Mouse (Mus musculus) forebrain, embryonic 16.5 days (tissue): ENCODE results near the gene Rabep1. TPM values are rescaled to one million over a fixed set of nuclear protein-coding genes. Genes with fewer than 3 reads are reported as not detected.

ENCODE experiments used
- ATAC-seq: fragments of 200-750 bp; cut with Nextera tagmentation; 2 replicates; pipeline ENCODE4 v1.8.0; 2017; ENCODE audit warnings: mild to moderate bottlenecking, moderate library complexity
- H3K27ac ChIP-seq: fragments of 300-500 bp; sonication (generic); 2 replicates; pipeline ENCODE4 v1.5.1; 2014; ENCODE audit warnings: low read length, control low read depth
- H3K27me3 ChIP-seq: fragments of 300-500 bp; sonication (generic); replicated peaks from 2 replicates; pipeline ENCODE4 v1.6.1; 2014; ENCODE audit warnings: low read length; ENCODE audit not compliant: control insufficient read depth, insufficient read depth
- H3K36me3 ChIP-seq: fragments of 300-500 bp; sonication (generic); 2 replicates; pipeline ENCODE4 v1.6.1; 2014; ENCODE audit not compliant: control insufficient read depth, insufficient read depth
- H3K4me1 ChIP-seq: fragments of 300-500 bp; sonication (generic); replicated peaks from 2 replicates; pipeline ENCODE4 v1.6.1; 2014; ENCODE audit warnings: low read length; ENCODE audit not compliant: control insufficient read depth, insufficient read depth
- H3K4me2 ChIP-seq: fragments of 300-500 bp; sonication (generic); 2 replicates; pipeline ENCODE4 v1.6.1; 2014; ENCODE audit warnings: mild to moderate bottlenecking, low read length, control low read depth
- H3K4me3 ChIP-seq: fragments of 300-500 bp; sonication (generic); replicated peaks from 2 replicates; pipeline ENCODE4 v1.5.1; 2014; ENCODE audit warnings: mild to moderate bottlenecking, low read length, control low read depth
- H3K9ac ChIP-seq: fragments of 300-500 bp; sonication (generic); replicated peaks from 2 replicates; pipeline ENCODE4 v1.6.1; 2014; ENCODE audit warnings: low read depth, low read length, control low read depth
- H3K9me3 ChIP-seq: fragments of 300-500 bp; sonication (generic); 2 replicates; pipeline ENCODE4 v1.6.1; 2016; ENCODE audit warnings: low read length; ENCODE audit not compliant: control insufficient read depth
- WGBS: fragments of 180-500 bp; shearing (Covaris S2); extraction: QIAGEN DNeasy Blood & Tissue Kit; methylation state at CpG from one replicate; pipeline ENCODE4 v1.1.7; 2014; 5-methylcytosine and 5-hydroxymethylcytosine counted together
- polyA plus RNA-seq: library from polyadenylated mRNA; unstranded; fragments of >200 nt; fragmentation: Nextera tagmentation; extraction: Ambion mirVana; gene quantifications from 2 replicates; pipeline ENCODE4 v1.2.1, GENCODE M21; 2015

The Rabep1 gene
- polyA plus RNA-seq, 1 experiment from 2014 or later: 77.9 TPM

DNA sequence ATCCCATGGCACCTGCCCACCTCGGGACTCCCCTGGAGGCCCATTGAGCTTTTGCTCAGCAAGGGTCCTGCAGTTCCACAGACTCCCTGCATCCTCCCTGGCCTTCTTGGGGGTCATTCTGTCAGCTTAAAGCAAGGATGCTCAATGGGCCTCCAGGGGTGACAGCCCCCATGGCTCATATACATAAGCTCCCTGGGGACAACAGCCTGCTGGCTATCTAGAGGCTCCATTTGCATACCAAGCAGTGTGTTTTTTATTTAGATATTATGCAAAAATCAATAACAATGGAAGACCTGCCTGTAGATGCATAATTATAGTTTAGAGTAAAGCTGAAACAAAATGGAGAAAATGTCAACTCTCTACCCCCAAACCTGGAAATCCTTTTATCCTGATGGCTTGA, 35.6 kb upstream of the Rabep1 start:
- Histone ChIP-seq H3K9me3 (no peaks in the 10 kb centered on the region), H3K27me3 (no peaks in the 10 kb centered on the region), H3K4me2 (no peak overlapping the region), H3K4me3 (no peak overlapping the region), H3K4me1 (no peaks in the 10 kb centered on the region), H3K9ac (no peak overlapping the region), H3K27ac (no peak overlapping the region), H3K36me3 (no peaks in the 10 kb centered on the region)
- no peak for ATAC-seq
- 13% methylated on average over 1 of the region's 1 CpGs for WGBS

DNA sequence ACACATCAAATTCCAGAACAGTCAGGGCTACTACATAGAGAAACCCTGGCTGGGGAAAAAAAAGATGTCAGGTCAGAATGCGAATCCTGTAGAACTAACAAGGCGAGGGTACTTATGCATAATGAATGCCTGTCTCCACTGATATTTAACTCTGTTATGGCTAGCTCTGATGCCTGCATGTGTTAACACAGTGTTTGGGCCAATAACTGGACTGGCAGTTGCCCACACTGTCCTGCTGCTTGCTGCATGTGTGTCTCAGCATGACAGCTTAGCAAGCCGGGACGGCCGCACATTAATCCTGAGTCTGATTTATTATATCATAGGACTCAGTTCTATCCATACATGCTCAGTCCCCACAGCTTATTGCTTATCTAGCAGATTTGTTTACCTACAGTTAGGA, 33.5 kb upstream of the Rabep1 start:
- no peaks in the 10 kb centered on the region for H3K9me3 ChIP-seq
- ATAC-seq: no peak
- no peak overlapping the region for H3K4me3 ChIP-seq
- H3K4me2 ChIP-seq: no peak overlapping the region
- H3K27ac ChIP-seq: no peak overlapping the region
- no peaks in the 10 kb centered on the region for H3K27me3 ChIP-seq
- WGBS: 80% methylated on average over 5 of the region's 5 CpGs
- H3K4me1 ChIP-seq: no peaks in the 10 kb centered on the region
- no peak overlapping the region for H3K9ac ChIP-seq
- H3K36me3 ChIP-seq: no peaks in the 10 kb centered on the region

DNA sequence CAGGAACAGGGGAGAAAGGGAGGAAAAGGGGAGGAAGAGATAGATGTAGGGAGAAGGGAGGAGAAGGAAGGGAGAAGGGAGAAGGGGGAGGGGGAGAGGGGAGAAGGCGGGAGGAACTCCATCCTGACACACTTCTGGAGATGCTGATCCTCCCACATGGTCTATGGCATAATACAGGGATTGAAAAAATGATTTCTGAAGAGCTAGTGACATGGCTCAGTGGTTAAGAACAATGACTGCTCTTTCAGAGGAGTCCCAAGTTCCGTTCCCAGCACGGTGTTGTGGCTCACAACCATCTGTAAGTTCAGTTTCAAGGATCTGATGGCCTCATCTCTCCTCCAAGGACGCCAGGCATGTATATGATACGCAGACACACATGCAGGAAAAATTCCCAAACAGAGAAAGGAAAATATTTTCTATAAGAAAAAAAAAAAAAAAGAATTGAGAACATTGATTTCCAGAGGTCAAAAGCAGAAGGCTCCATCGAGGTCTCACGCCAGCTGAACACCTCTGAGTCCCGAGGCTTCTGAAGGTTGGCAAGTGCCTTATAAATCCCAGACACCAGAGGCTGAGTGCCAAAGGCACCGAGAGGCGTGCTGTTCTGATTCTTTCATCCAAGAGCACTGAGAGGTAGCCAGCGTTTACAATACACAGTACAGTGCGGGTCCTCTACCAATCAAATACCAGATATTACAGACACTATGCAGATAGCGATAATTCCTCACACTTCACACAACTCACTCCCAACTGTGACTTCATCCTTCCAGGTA, 32.9 kb upstream of the Rabep1 start:
- H3K4me3 ChIP-seq: no peak overlapping the region
- no peaks in the 10 kb centered on the region for H3K27me3 ChIP-seq
- no peaks in the 10 kb centered on the region for H3K9me3 ChIP-seq
- 59% methylated on average over 13 of the region's 13 CpGs for WGBS
- ATAC-seq: no peak
- H3K27ac ChIP-seq: no peak overlapping the region
- no peak overlapping the region for H3K4me2 ChIP-seq
- H3K4me1 ChIP-seq: no peaks in the 10 kb centered on the region
- H3K9ac ChIP-seq: no peak overlapping the region
- no peaks in the 10 kb centered on the region for H3K36me3 ChIP-seq

DNA sequence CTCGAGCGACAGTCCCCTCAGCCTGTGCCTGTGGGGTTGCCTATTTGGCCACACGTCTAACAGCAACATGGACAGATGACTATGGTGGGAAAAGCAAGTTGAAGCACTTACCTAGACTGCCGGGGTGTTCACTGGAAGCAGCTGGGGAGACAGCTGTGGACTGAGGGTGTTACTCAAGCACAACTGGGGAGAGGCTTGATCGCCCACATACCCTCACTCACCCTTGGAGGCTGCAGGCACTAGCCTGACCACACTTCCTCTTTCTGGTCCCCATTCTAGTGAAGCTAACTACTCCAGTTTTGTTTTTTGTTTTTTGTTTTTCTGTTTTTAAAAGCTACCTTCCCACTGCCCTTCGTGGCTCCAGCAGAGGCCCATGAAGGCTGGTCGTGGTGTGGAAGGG, 32.2 kb upstream of the Rabep1 start, which contains the start of gene Scimp:
Scimp (minus strand) TSS at position 222 of the 400 bp plus-strand sequence.
- Histone ChIP-seq H3K4me1 (no peaks in the 10 kb centered on the region), H3K4me2 (no peak within 1 kb of the TSS), H3K27ac (no peak within 1 kb of the TSS), H3K9me3 (no peaks in the 10 kb centered on the region), H3K27me3 (no peaks in the 10 kb centered on the region), H3K4me3 (no peak within 1 kb of the TSS), H3K36me3 (no peaks in the 10 kb centered on the region), H3K9ac (no peak within 1 kb of the TSS)
- WGBS: 84% methylated on average over 7 of the region's 7 CpGs
- no peak for ATAC-seq

DNA sequence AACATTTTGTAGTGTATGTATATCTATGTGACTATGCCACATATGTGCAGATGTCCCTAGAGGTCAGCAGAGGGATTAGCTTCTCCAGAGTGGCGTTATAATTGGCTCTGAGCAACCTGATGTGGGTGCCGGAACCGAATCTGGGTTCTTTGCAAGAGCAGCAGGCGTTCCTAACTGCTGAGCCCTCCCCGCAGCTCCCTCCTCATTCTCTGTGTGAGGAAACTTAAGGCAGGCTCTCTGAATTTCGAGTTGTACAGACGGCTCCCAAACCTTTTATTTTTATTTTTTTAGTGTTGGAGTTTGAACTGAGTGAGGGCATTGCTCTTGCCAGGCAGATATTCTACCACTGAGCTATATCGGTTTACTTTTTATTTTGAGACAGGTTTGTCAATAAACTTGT, 29.5 kb upstream of the Rabep1 start:
- Histone ChIP-seq H3K27me3 (no peaks in the 10 kb centered on the region), H3K4me2 (no peak overlapping the region), H3K9ac (no peak overlapping the region), H3K9me3 (no peaks in the 10 kb centered on the region), H3K36me3 (no peaks in the 10 kb centered on the region), H3K4me3 (no peak overlapping the region), H3K27ac (no peak overlapping the region), H3K4me1 (no peaks in the 10 kb centered on the region)
- no peak for ATAC-seq
- WGBS: 85% methylated on average over 8 of the region's 8 CpGs

DNA sequence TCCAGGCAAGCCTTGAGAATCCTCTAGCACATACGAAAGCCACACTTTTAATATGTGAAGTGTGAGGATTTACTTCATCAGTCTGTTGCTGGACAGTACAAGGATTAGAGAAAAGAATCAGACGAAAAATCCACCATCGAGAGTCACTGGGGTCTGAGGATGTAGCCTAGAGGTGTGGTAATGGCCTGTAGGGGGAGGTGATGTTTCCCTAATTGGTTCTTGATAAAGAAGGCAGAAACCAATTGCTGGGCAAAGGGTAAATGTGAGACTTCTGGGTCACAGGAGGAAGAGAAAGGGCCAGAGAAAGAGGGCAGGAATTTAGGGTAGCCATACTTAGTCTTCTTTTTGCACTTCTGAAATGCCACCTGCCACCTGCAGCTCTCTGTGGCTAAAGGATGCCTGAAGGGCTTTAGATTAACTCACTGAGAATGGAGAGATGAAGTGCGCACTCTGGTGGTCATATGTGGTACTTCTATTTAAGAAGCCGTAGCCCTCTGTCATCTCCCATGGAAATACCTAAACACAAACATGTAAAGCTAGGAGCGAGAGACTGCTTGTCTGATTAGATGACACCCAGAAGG, 29.0 kb upstream of the Rabep1 start:
- Histone ChIP-seq H3K9ac (no peak overlapping the region), H3K4me1 (no peaks in the 10 kb centered on the region), H3K9me3 (no peaks in the 10 kb centered on the region), H3K4me3 (no peak overlapping the region), H3K36me3 (no peaks in the 10 kb centered on the region), H3K27me3 (no peaks in the 10 kb centered on the region), H3K27ac (no peak overlapping the region), H3K4me2 (no peak overlapping the region)
- no peak for ATAC-seq
- WGBS: 25% methylated on average over 6 of the region's 6 CpGs

DNA sequence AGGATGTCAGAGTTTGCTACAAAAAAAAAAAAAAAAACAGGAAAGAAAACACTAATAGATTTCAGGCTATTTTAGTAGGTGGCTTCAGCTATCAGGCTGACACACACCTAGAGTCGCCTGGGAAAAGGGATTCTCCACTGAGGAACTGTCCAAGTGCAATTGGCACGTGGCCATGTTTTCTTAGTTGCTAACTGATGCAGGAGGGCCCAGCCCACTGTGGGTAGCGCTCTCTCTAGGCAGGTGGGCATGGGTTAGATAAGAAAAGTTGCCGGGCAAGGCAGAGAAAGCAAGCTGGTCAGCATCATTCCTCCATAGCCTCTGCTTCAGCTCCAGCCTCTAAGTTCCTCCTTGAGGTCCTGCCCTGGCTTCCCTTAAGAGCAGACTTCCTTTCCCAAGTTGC, 27.8 kb upstream of the Rabep1 start:
- no peak overlapping the region for H3K9ac ChIP-seq
- H3K4me2 ChIP-seq: no peak overlapping the region
- WGBS: 72% methylated on average over 4 of the region's 4 CpGs
- no peaks in the 10 kb centered on the region for H3K27me3 ChIP-seq
- ATAC-seq: no peak
- no peak overlapping the region for H3K4me3 ChIP-seq
- H3K27ac ChIP-seq: no peak overlapping the region
- no peaks in the 10 kb centered on the region for H3K36me3 ChIP-seq
- H3K4me1 ChIP-seq: no peaks in the 10 kb centered on the region
- no peaks in the 10 kb centered on the region for H3K9me3 ChIP-seq

DNA sequence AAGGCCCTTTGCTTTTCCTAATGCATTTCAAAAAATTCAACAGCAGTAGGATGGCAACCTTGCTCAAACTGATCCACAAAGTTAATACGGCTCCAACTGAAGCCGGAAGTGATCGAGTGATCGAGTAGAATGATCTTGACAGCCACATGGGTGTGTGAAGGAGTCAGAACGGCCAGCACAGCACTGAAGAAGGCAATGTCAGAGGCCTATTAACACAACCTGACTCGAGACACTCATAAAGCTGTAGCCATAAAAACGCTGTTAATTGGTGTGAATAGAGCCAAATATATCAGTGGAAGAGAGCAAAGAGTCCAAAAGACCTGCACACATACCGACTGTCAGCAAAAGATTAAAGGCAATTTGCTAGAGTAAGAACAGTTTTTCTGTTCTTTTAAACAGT, 24.5 kb upstream of the Rabep1 start:
- H3K4me3 ChIP-seq: no peak overlapping the region
- no peak for ATAC-seq
- H3K27me3 ChIP-seq: no peaks in the 10 kb centered on the region
- no peaks in the 10 kb centered on the region for H3K36me3 ChIP-seq
- H3K27ac ChIP-seq: no peak overlapping the region
- no peaks in the 10 kb centered on the region for H3K4me1 ChIP-seq
- 81% methylated on average over 8 of the region's 8 CpGs for WGBS
- no peak overlapping the region for H3K9ac ChIP-seq
- H3K9me3 ChIP-seq: no peaks in the 10 kb centered on the region
- H3K4me2 ChIP-seq: no peak overlapping the region

DNA sequence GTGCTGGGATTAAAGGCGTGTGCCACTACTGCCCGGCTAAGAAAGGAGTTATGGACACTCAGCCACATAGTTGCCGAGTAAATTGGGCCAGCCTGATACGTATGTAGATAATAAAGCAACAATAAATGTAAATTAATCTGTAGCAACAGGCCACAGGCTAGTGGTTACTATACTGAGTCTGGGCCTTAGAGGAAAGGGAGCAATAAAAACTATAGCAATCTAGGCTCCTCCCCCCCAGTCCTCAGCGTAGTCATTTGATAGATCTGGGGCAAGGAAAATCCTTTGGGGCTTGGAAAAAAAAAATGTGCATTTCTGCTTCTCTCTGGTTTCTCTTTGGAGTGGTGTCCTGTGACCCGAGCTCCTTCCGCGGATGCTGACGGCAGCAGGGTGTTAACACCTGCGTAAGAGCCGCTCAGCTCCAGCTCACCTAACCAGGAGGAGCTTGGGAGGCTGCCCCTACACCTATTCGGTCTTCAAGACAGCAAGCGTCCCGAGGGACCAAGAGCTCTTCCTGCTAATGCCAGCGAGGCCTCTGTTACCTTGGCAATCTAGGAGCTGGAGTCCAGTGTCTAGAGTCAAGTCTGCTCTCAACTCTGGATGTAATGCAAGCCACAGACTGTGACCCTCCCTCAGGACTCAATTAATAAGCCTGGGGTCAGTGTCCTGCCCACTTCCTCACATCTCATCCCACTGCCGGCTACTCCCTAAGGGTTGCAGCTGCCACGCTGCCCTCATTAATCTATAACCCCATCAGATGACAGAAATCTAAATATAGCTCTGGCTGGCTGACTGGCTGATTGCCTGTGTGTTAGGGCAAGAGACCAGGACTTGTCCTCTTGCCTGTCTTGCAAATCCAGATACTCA, 22.6 kb upstream of the Rabep1 start:
- Histone ChIP-seq H3K4me1 (no peaks in the 10 kb centered on the region), H3K4me3 (no peak overlapping the region), H3K36me3 (no peaks in the 10 kb centered on the region), H3K9me3 (no peaks in the 10 kb centered on the region), H3K27ac (no peak overlapping the region), H3K9ac (no peak overlapping the region), H3K27me3 (no peaks in the 10 kb centered on the region), H3K4me2 (no peak overlapping the region)
- WGBS: 65% methylated on average over 17 of the region's 17 CpGs
- no peak for ATAC-seq
